Comparison of ENCODE assay signal across 23 mouse cellular contexts in genomic region chr1:121154616-121155015, GRCm38 (mm10).
DNase-seq lines count a peak whose midpoint lies in the region; ATAC-seq and TF ChIP-seq lines count a peak whose summit lies in the region.
"Had no signal": no experiment of that assay in that cellular context is flagged by ENCODE, and none has a peak within 500 bp of the region (broad histone marks: within the 10 kb centered on the region; RNA-seq: fewer than 3 reads in every experiment).

No protein-coding gene starts in this region.

- H3K9me3 ChIP-seq in embryonic facial prominence, embryonic 11.5 days (replicated peaks; ENCODE audit: control insufficient read depth, low read length), result no peaks in the 10 kb centered on the region
- H3K9me3 ChIP-seq in embryonic facial prominence, embryonic 10.5 days, result no peaks in the 10 kb centered on the region
- H3K9me3 ChIP-seq in midbrain, embryonic 13.5 days, result no peaks in the 10 kb centered on the region
- no peaks in the 10 kb centered on the region for H3K9me3 ChIP-seq in midbrain, embryonic 11.5 days (ENCODE audit: control insufficient read depth, low read length)
- H3K9me3 ChIP-seq: heart, embryonic 15.5 days; kidney, embryonic 15.5 days; liver, embryonic 13.5 days; neural tube, embryonic 12.5 days had no signal

- H3K4me3 ChIP-seq in embryonic facial prominence, embryonic 11.5 days (ENCODE audit: low read depth, low read length), result no peak overlapping the region
- no peak overlapping the region for H3K4me3 ChIP-seq in embryonic facial prominence, embryonic 10.5 days
- H3K4me3 ChIP-seq in midbrain, embryonic 13.5 days (replicated peaks), result no peak overlapping the region
- H3K4me3 ChIP-seq in midbrain, embryonic 11.5 days (ENCODE audit: low read depth, low read length), result no peak overlapping the region
- no peak overlapping the region for H3K4me3 ChIP-seq in lung, adult 2 months (replicated peaks; ENCODE audit: extremely low read depth, low read depth, low read length)
- H3K4me3 ChIP-seq: heart, embryonic 15.5 days; kidney, embryonic 15.5 days; left cerebral cortex, adult 2 months; liver, embryonic 13.5 days; neural tube, embryonic 12.5 days had no signal

- H3K4me2 ChIP-seq in embryonic facial prominence, embryonic 11.5 days (ENCODE audit: low read depth, low read length), result no peak overlapping the region
- peak overlapping the region; percentile 9; the same call in 1 of the 2 replicates for H3K4me2 ChIP-seq in midbrain, embryonic 13.5 days (replicated peaks)
- H3K4me2 ChIP-seq in midbrain, embryonic 11.5 days, result no peak overlapping the region
- H3K4me2 ChIP-seq: heart, embryonic 15.5 days; kidney, embryonic 15.5 days; liver, embryonic 13.5 days; lung, embryonic 14.5 days; neural tube, embryonic 12.5 days had no signal

- H3K9ac ChIP-seq in embryonic facial prominence, embryonic 11.5 days (replicated peaks; ENCODE audit: low read length), result no peak overlapping the region
- no peak overlapping the region for H3K9ac ChIP-seq in midbrain, embryonic 13.5 days (replicated peaks)
- H3K9ac ChIP-seq in midbrain, embryonic 11.5 days (ENCODE audit: low read length), result no peak overlapping the region
- H3K9ac ChIP-seq: heart, embryonic 15.5 days; kidney, embryonic 15.5 days; liver, embryonic 13.5 days; lung, embryonic 14.5 days; neural tube, embryonic 12.5 days had no signal

- peak; percentile 1 for DNase-seq in embryonic facial prominence, embryonic 11.5 days (ENCODE audit: low spot score)
- DNase-seq in embryonic facial prominence, embryonic 10.5 days (ENCODE audit: low spot score), result no peak
- no peak for DNase-seq in midbrain, embryonic 11.5 days (ENCODE audit: low spot score, missing footprints)
- peak; percentile 5 for DNase-seq in retina, postnatal 1 day
- no peak for DNase-seq in lung, adult 2 months
- no peak for DNase-seq in neural tube, embryonic 10.5 days (ENCODE audit: extremely low spot score, low spot score)
- DNase-seq: adrenal gland, adult 2 months; cerebellum, adult 9-10 months; heart, postnatal 4 days; kidney, adult 11 months; liver, embryonic 13.5 days; lung, embryonic 14.5 days; right cerebral cortex, adult 18-20 months; right cerebral cortex, postnatal 4 days; thymus, postnatal 25 days had no signal

- WGBS in embryonic facial prominence, embryonic 11.5 days, result 24% methylated on average over 8 of the region's 8 CpGs
- 26% methylated on average over 8 of the region's 8 CpGs for WGBS in embryonic facial prominence, embryonic 10.5 days
- WGBS in midbrain, embryonic 13.5 days, result 6% methylated on average over 8 of the region's 8 CpGs
- WGBS in midbrain, embryonic 11.5 days, result 7% methylated on average over 8 of the region's 8 CpGs
- WGBS in lung, adult 2 months, result 42% methylated on average over 8 of the region's 8 CpGs

- H3K36me3 ChIP-seq in embryonic facial prominence, embryonic 11.5 days (replicated peaks; ENCODE audit: control insufficient read depth, insufficient read depth, low read depth, low read length), result no peaks in the 10 kb centered on the region
- H3K36me3 ChIP-seq in embryonic facial prominence, embryonic 10.5 days (replicated peaks), result no peaks in the 10 kb centered on the region
- H3K36me3 ChIP-seq in midbrain, embryonic 13.5 days, result no peaks in the 10 kb centered on the region
- no peaks in the 10 kb centered on the region for H3K36me3 ChIP-seq in midbrain, embryonic 11.5 days (ENCODE audit: control insufficient read depth, insufficient read depth, low read length)
- H3K36me3 ChIP-seq: heart, embryonic 15.5 days; kidney, embryonic 15.5 days; liver, embryonic 13.5 days; neural tube, embryonic 12.5 days had no signal

- no peak for TF ChIP-seq CTCF in lung, adult 2 months (IDR thresholded peaks at IDR 0.05; ENCODE audit: insufficient read depth, low read length)

- no peaks in the 10 kb centered on the region for H3K4me1 ChIP-seq in embryonic facial prominence, embryonic 11.5 days (ENCODE audit: control insufficient read depth, insufficient read depth, low read length)
- H3K4me1 ChIP-seq in embryonic facial prominence, embryonic 10.5 days, result no peaks in the 10 kb centered on the region
- H3K4me1 ChIP-seq in midbrain, embryonic 13.5 days (replicated peaks), result peaks cover 10% of the 10 kb centered on the region
- peaks cover 7% of the 10 kb centered on the region; the same call in 1 of the 2 replicates for H3K4me1 ChIP-seq in midbrain, embryonic 11.5 days (ENCODE audit: control insufficient read depth, insufficient read depth, low read length)
- no peaks in the 10 kb centered on the region for H3K4me1 ChIP-seq in lung, adult 2 months (ENCODE audit: control insufficient read depth, insufficient read depth, low read length)
- H3K4me1 ChIP-seq: heart, embryonic 15.5 days; kidney, embryonic 15.5 days; liver, embryonic 13.5 days; neural tube, embryonic 12.5 days had no signal

- TF ChIP-seq POLR2A in lung, adult 2 months (IDR thresholded peaks at IDR 0.05; ENCODE audit: borderline replicate concordance, extremely low read depth, low read depth, low read length), result no peak

- no peaks in the 10 kb centered on the region for H3K27me3 ChIP-seq in embryonic facial prominence, embryonic 11.5 days (ENCODE audit: control insufficient read depth, insufficient read depth, low read length)
- H3K27me3 ChIP-seq in embryonic facial prominence, embryonic 10.5 days (replicated peaks; ENCODE audit: low read depth, poor library complexity, severe bottlenecking), result peaks cover 79% of the 10 kb centered on the region
- peaks cover 79% of the 10 kb centered on the region for H3K27me3 ChIP-seq in midbrain, embryonic 13.5 days
- peaks cover 32% of the 10 kb centered on the region for H3K27me3 ChIP-seq in midbrain, embryonic 11.5 days (ENCODE audit: control insufficient read depth, insufficient read depth, low read length)
- H3K27me3 ChIP-seq: liver, embryonic 13.5 days; neural tube, embryonic 12.5 days had no signal

- no peak for ATAC-seq in embryonic facial prominence, embryonic 11.5 days (replicated peaks; ENCODE audit: insufficient number of reproducible peaks, low FRiP score, low TSS enrichment, low read depth)
- ATAC-seq in midbrain, embryonic 13.5 days, result no peak
- no peak; the same call in 1 of the 2 replicates for ATAC-seq in midbrain, embryonic 11.5 days (ENCODE audit: low FRiP score)
- ATAC-seq in hematopoietic stem cell, adult 5-6 weeks (replicated peaks in 1 of 2; ENCODE audit: insufficient read depth in 1 of 2, low FRiP score in 2 of 2, low TSS enrichment in 1 of 2, low read depth in 1 of 2, poor library complexity in 2 of 2, severe bottlenecking in 2 of 2), result peak; percentile 45 to 69; a peak in 3 of 4 replicates
- ATAC-seq: CD4-positive, CD25-positive, alpha-beta regulatory T cell, adult 4 months; forebrain, embryonic 16.5 days had no signal

- H3K27ac ChIP-seq in embryonic facial prominence, embryonic 11.5 days (replicated peaks; ENCODE audit: low read depth, low read length), result no peak overlapping the region
- H3K27ac ChIP-seq in embryonic facial prominence, embryonic 10.5 days (replicated peaks), result no peak overlapping the region
- peak overlapping the region; percentile 16; the same call in 1 of the 2 replicates for H3K27ac ChIP-seq in midbrain, embryonic 13.5 days
- H3K27ac ChIP-seq in midbrain, embryonic 11.5 days (ENCODE audit: low read depth, low read length), result no peak overlapping the region
- H3K27ac ChIP-seq: heart, embryonic 15.5 days; kidney, embryonic 15.5 days; left cerebral cortex, adult 2 months; liver, embryonic 13.5 days; neural tube, embryonic 12.5 days had no signal

Comparison
In these comparisons a context has a peak if more than half of its experiments do, and no peak if none do; other contexts are left out.
1. DNase-seq: peak in embryonic facial prominence, embryonic 11.5 days (single experiment) and retina, postnatal 1 day (single experiment); none in embryonic facial prominence, embryonic 10.5 days (single experiment), midbrain, embryonic 11.5 days (single experiment), lung, adult 2 months (single experiment) and neural tube, embryonic 10.5 days (single experiment).
2. ATAC-seq: peak in hematopoietic stem cell, adult 5-6 weeks (2 of 2); none in embryonic facial prominence, embryonic 11.5 days (single experiment), midbrain, embryonic 13.5 days (single experiment) and midbrain, embryonic 11.5 days (single experiment).